14 mouse cellular contexts compared by ENCODE assay signal in genomic region chr6:143288491-143289130, GRCm38 (mm10).
DNase-seq lines count a peak whose midpoint lies in the region; ATAC-seq lines count a peak whose summit lies in the region.
"Had no signal": no experiment of that assay in that cellular context is flagged by ENCODE, and none has a peak within 500 bp of the region (broad histone marks: within the 10 kb centered on the region; RNA-seq: fewer than 3 reads in every experiment).

No protein-coding gene starts in this region.

- H3K27ac ChIP-seq in midbrain, embryonic 13.5 days = no peak overlapping the region
- no peak overlapping the region for H3K27ac ChIP-seq in midbrain, embryonic 15.5 days
- H3K27ac ChIP-seq: heart, embryonic 10.5 days; hindbrain, embryonic 13.5 days; kidney, postnatal 0 days; macrophage had no signal

- 85% methylated on average over 19 of the region's 19 CpGs for WGBS in midbrain, embryonic 13.5 days
- 84% methylated on average over 19 of the region's 19 CpGs for WGBS in midbrain, embryonic 15.5 days

- ATAC-seq in frontal cortex, adult (ENCODE audit: low TSS enrichment) = peak; percentile 82
- ATAC-seq in midbrain, embryonic 13.5 days = no peak
- no peak for ATAC-seq in midbrain, embryonic 15.5 days (replicated peaks)

- H3K4me1 ChIP-seq in midbrain, embryonic 13.5 days (replicated peaks) = no peaks in the 10 kb centered on the region
- H3K4me1 ChIP-seq in midbrain, embryonic 15.5 days = 0 out of 2 replicates have a peak, but pooled peaks cover 2% of the 10 kb centered on the region
- H3K4me1 ChIP-seq: hindbrain, embryonic 13.5 days had no signal

- no peaks in the 10 kb centered on the region for H3K36me3 ChIP-seq in midbrain, embryonic 13.5 days
- H3K36me3 ChIP-seq in midbrain, embryonic 15.5 days (replicated peaks) = no peaks in the 10 kb centered on the region
- H3K36me3 ChIP-seq: heart, embryonic 10.5 days; hindbrain, embryonic 13.5 days had no signal

- no peaks in the 10 kb centered on the region for H3K27me3 ChIP-seq in midbrain, embryonic 13.5 days
- H3K27me3 ChIP-seq in midbrain, embryonic 15.5 days (replicated peaks) = no peaks in the 10 kb centered on the region
- H3K27me3 ChIP-seq: hindbrain, embryonic 13.5 days had no signal

- no peak overlapping the region for H3K9ac ChIP-seq in midbrain, embryonic 13.5 days (replicated peaks)
- no peak overlapping the region for H3K9ac ChIP-seq in midbrain, embryonic 15.5 days
- H3K9ac ChIP-seq: hindbrain, embryonic 13.5 days had no signal

- H3K4me3 ChIP-seq in midbrain, embryonic 13.5 days (replicated peaks) = no peak overlapping the region
- H3K4me3 ChIP-seq in midbrain, embryonic 15.5 days = no peak overlapping the region
- H3K4me3 ChIP-seq: heart, embryonic 10.5 days; hindbrain, embryonic 13.5 days; myocyte had no signal

- intact Hi-C loops in heart, postnatal 36 days (cut with DNase I) = no loop called here

- no peak overlapping the region for H3K4me2 ChIP-seq in midbrain, embryonic 13.5 days (replicated peaks)
- no peak overlapping the region for H3K4me2 ChIP-seq in midbrain, embryonic 15.5 days
- H3K4me2 ChIP-seq: hindbrain, embryonic 13.5 days; liver, embryonic 11.5 days had no signal

- no peaks in the 10 kb centered on the region for H3K9me3 ChIP-seq in midbrain, embryonic 13.5 days
- no peaks in the 10 kb centered on the region for H3K9me3 ChIP-seq in midbrain, embryonic 15.5 days
- H3K9me3 ChIP-seq: heart, embryonic 10.5 days; hindbrain, embryonic 13.5 days had no signal

- peak; percentile 63 for DNase-seq in heart, adult 11 months
- DNase-seq in heart, postnatal 36 days = no peak
- DNase-seq in layer of hippocampus, postnatal 14 days (ENCODE audit: low spot score in 2 of 2) = peak; percentile 23 to 61
- DNase-seq in right cerebral cortex, postnatal 14 days = peak; percentile 31
- no peak for DNase-seq in gastrocnemius, adult 18-20 months (ENCODE audit: low spot score)

Comparison
In these comparisons a context has a peak if more than half of its experiments do, and no peak if none do; other contexts are left out.
1. DNase-seq: peak in heart, adult 11 months (single experiment), layer of hippocampus, postnatal 14 days (2 of 2) and right cerebral cortex, postnatal 14 days (single experiment); none in heart, postnatal 36 days (0 of 2) and gastrocnemius, adult 18-20 months (single experiment).